Comparison of ENCODE assay signal across 33 mouse cellular contexts in the genomic region with DNA sequence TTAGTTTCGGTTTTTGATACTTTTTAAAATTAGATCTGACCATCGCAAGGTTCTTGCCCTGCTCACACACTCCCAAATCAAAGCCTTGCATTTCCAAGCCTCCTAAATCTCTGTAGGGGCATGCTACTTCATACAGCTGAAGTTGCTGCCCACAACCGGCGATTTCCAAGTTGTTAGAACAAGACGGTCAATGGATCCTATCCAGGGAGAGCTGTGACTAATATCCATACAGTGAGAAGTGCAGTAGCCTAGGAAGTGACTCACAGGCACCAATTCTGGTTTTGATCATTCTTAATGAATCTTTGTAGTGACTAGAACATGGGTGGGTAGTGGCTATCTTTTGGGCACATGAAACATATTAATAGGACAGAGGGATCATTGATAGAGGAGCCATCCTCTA. TPM values are rescaled to one million over a fixed set of nuclear protein-coding genes. Genes with fewer than 3 reads are reported as not detected.
"Had no signal": no experiment of that assay in that cellular context is flagged by ENCODE, and none has a peak within 500 bp of the region (broad histone marks: within the 10 kb centered on the region; RNA-seq: fewer than 3 reads in every experiment).

No protein-coding gene starts in this region.

- H3K27me3 ChIP-seq: heart, embryonic 12.5 days; hindbrain, embryonic 12.5 days; intestine, embryonic 15.5 days; kidney, embryonic 15.5 days; limb, embryonic 13.5 days; limb, embryonic 15.5 days; liver, embryonic 12.5 days had no signal

- H3K36me3 ChIP-seq: heart, embryonic 10.5 days; heart, embryonic 12.5 days; hindbrain, embryonic 10.5 days; hindbrain, embryonic 12.5 days; intestine, embryonic 15.5 days; kidney, embryonic 15.5 days; limb, embryonic 13.5 days; limb, embryonic 15.5 days; liver, embryonic 12.5 days had no signal

- ATAC-seq: hindbrain, embryonic 16.5 days; inflammation-experienced regulatory T-cells, adult 6 months; intestine, postnatal 0 days; liver, embryonic 12.5 days had no signal

- H3K4me3 ChIP-seq: gastrocnemius, adult 2 months; heart, adult 2 months; heart, embryonic 10.5 days; heart, embryonic 12.5 days; hindbrain, embryonic 10.5 days; hindbrain, embryonic 12.5 days; intestine, embryonic 15.5 days; kidney, embryonic 15.5 days; limb, embryonic 13.5 days; limb, embryonic 15.5 days; liver, embryonic 12.5 days had no signal

- DNase-seq: gastrocnemius, adult 2 months; gastrocnemius, postnatal 10 days; gastrocnemius, postnatal 25 days; heart, adult 2 months; heart, postnatal 10 days; heart, postnatal 4 days; kidney, adult 2 months; kidney, adult 9 months; kidney, postnatal 14 days; kidney, postnatal 36 days; layer of hippocampus, adult 9-11 months; layer of hippocampus, postnatal 36 days; left cerebral cortex, postnatal 4 days had no signal

RNA-seq across cellular contexts. Expression of a gene that starts 3.5 kb away (rescaled TPM):
- polyA plus RNA-seq: heart, adult 2 months; heart, embryonic 10.5 days; heart, embryonic 12.5 days; heart, embryonic 14.5 days; heart, embryonic 16.5 days; hindbrain, embryonic 10.5 days; hindbrain, embryonic 12.5 days; hindbrain, embryonic 14.5 days; hindbrain, embryonic 16.5 days; inflammation-experienced regulatory T-cells, adult 6 months; intestine, embryonic 15.5 days; intestine, postnatal 0 days; kidney, adult 2 months; large intestine, adult 2 months; limb, embryonic 11.5 days; limb, embryonic 13.5 days; limb, embryonic 15.5 days; liver, adult 2 months; liver, embryonic 12.5 days had no signal

RNA-seq across cellular contexts. Expression of a gene that starts 13.3 kb away (rescaled TPM):
- polyA plus RNA-seq: heart, adult 2 months; heart, embryonic 10.5 days; heart, embryonic 12.5 days; heart, embryonic 14.5 days; heart, embryonic 16.5 days; hindbrain, embryonic 10.5 days; hindbrain, embryonic 12.5 days; hindbrain, embryonic 14.5 days; hindbrain, embryonic 16.5 days; inflammation-experienced regulatory T-cells, adult 6 months; intestine, embryonic 15.5 days; intestine, postnatal 0 days; kidney, adult 2 months; kidney, embryonic 15.5 days; kidney, postnatal 0 days; large intestine, adult 2 months; limb, embryonic 11.5 days; limb, embryonic 13.5 days; limb, embryonic 15.5 days; liver, adult 2 months; liver, embryonic 12.5 days; liver, embryonic 14.5 days had no signal

RNA-seq across cellular contexts. Expression of a gene that starts 16.9 kb away (rescaled TPM):
- polyA plus RNA-seq: heart, embryonic 10.5 days; heart, embryonic 12.5 days; hindbrain, embryonic 10.5 days; hindbrain, embryonic 12.5 days; hindbrain, embryonic 14.5 days; hindbrain, embryonic 16.5 days; inflammation-experienced regulatory T-cells, adult 6 months; kidney, adult 2 months; limb, embryonic 11.5 days; liver, adult 2 months; liver, embryonic 12.5 days; liver, embryonic 14.5 days had no signal

RNA-seq across cellular contexts. Expression of a gene that starts 27.9 kb away (rescaled TPM):
- polyA plus RNA-seq: heart, adult 2 months; heart, embryonic 10.5 days; heart, embryonic 12.5 days; heart, embryonic 14.5 days; heart, embryonic 16.5 days; hindbrain, embryonic 10.5 days; hindbrain, embryonic 12.5 days; hindbrain, embryonic 14.5 days; hindbrain, embryonic 16.5 days; inflammation-experienced regulatory T-cells, adult 6 months; intestine, embryonic 15.5 days; intestine, postnatal 0 days; kidney, adult 2 months; kidney, embryonic 15.5 days; kidney, postnatal 0 days; large intestine, adult 2 months; limb, embryonic 11.5 days; limb, embryonic 13.5 days; limb, embryonic 15.5 days; liver, adult 2 months; liver, embryonic 12.5 days; liver, embryonic 14.5 days had no signal

RNA-seq across cellular contexts. Expression of a gene that starts 44.0 kb away (rescaled TPM):
- polyA plus RNA-seq: inflammation-experienced regulatory T-cells, adult 6 months had no signal
